In the genomic region with DNA sequence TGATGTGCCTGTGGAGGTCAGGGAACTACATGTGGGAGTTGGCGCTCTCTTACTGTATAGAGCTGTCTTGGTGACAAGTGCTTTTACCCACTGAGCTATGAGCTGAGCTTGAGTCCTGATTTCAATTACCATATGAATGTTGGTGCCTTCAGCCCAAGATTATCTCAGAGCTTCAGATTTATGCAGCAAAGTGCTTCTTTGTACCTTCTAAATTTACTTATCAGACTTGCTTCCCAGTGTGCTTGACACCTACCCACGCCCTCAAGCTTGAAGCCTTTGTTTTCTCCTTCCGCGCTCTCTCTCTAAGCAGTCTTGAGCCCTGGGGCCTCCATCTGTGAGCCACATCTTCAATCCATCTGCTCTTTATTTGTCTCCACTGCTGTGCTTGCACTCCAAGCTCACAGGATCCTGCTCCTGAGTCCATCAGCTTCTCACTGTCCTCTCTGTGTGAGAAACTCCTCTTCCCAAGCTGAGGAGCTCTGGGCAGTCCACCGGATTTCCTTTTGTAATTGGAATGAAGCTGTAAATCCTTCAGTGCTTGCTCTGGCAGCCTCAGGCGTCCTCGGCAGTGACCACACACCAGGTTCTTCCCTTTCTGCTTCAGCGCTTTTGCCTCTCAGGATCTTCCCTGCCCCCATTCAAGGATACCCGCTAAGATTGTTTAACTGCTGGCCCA, we compare ENCODE assay signal across 8 mouse cellular contexts. TPM values are rescaled to one million over a fixed set of nuclear protein-coding genes. Genes with fewer than 3 reads are reported as not detected.
DNase-seq lines count a peak whose midpoint lies in the region; ATAC-seq and TF ChIP-seq lines count a peak whose summit lies in the region.

No protein-coding gene starts in this region.

- in situ Hi-C loops in Patski (cut with MboI; ENCODE audit: low pct_unique_long_range_greater_than_20kb), result no loop called here

- no peaks in the 10 kb centered on the region for H3K27me3 ChIP-seq in Patski
- H3K27me3 ChIP-seq in embryonic facial prominence, embryonic 12.5 days, result no peaks in the 10 kb centered on the region
- no peaks in the 10 kb centered on the region for H3K27me3 ChIP-seq in hindbrain, embryonic 11.5 days (ENCODE audit: control insufficient read depth, insufficient read depth, low read length)
- no peaks in the 10 kb centered on the region for H3K27me3 ChIP-seq in midbrain, postnatal 0 days (ENCODE audit: insufficient read depth, low read length)

- peak overlapping the region; percentile 59 for H3K27ac ChIP-seq in embryonic facial prominence, embryonic 12.5 days
- H3K27ac ChIP-seq in hindbrain, embryonic 11.5 days (ENCODE audit: low read depth, low read length), result peak overlapping the region; percentile 77
- H3K27ac ChIP-seq in left cerebral cortex, adult 2 months, result peak overlapping the region; percentile 79
- peak overlapping the region; percentile 57 for H3K27ac ChIP-seq in midbrain, postnatal 0 days (ENCODE audit: low read depth, low read length)

- WGBS in embryonic facial prominence, embryonic 12.5 days, result 13% methylated on average over 9 of the region's 9 CpGs
- WGBS in hindbrain, embryonic 11.5 days, result 7% methylated on average over 9 of the region's 9 CpGs
- WGBS in midbrain, postnatal 0 days, result 12% methylated on average over 9 of the region's 9 CpGs

- H3K4me2 ChIP-seq in embryonic facial prominence, embryonic 12.5 days (replicated peaks), result peak overlapping the region; percentile 13; the same call in 1 of the 2 replicates
- H3K4me2 ChIP-seq in hindbrain, embryonic 11.5 days (replicated peaks; ENCODE audit: low read depth, low read length), result no peak overlapping the region
- H3K4me2 ChIP-seq in midbrain, postnatal 0 days (ENCODE audit: low read depth, low read length, poor library complexity, severe bottlenecking), result 0 out of 2 replicates have a peak overlapping the region, but pooled peaks have one; percentile 12

- H3K9me3 ChIP-seq in embryonic facial prominence, embryonic 12.5 days, result no peaks in the 10 kb centered on the region
- H3K9me3 ChIP-seq in hindbrain, embryonic 11.5 days (ENCODE audit: control insufficient read depth, low read length), result no peaks in the 10 kb centered on the region
- no peaks in the 10 kb centered on the region for H3K9me3 ChIP-seq in midbrain, postnatal 0 days (ENCODE audit: low read length)

- no peaks in the 10 kb centered on the region for H3K36me3 ChIP-seq in embryonic facial prominence, embryonic 12.5 days
- no peaks in the 10 kb centered on the region for H3K36me3 ChIP-seq in hindbrain, embryonic 11.5 days (ENCODE audit: control insufficient read depth, insufficient read depth, low read length)
- no peaks in the 10 kb centered on the region for H3K36me3 ChIP-seq in midbrain, postnatal 0 days (ENCODE audit: insufficient read depth, low read length)

- H3K4me3 ChIP-seq in embryonic facial prominence, embryonic 12.5 days, result no peak overlapping the region
- no peak overlapping the region for H3K4me3 ChIP-seq in hindbrain, embryonic 11.5 days (ENCODE audit: low read depth, low read length)
- no peak overlapping the region for H3K4me3 ChIP-seq in left cerebral cortex, adult 2 months
- no peak overlapping the region for H3K4me3 ChIP-seq in midbrain, postnatal 0 days (ENCODE audit: low read depth, low read length)

- no peak for TF ChIP-seq CTCF in Patski (IDR thresholded peaks at IDR 0.05)
- TF ChIP-seq CTCF in left cerebral cortex, adult 2 months (IDR thresholded peaks at IDR 0.05), result no peak
- no peak for TF ChIP-seq CTCF in midbrain, postnatal 0 days (IDR thresholded peaks at IDR 0.05)

- H3K9ac ChIP-seq in embryonic facial prominence, embryonic 12.5 days, result no peak overlapping the region
- H3K9ac ChIP-seq in hindbrain, embryonic 11.5 days (ENCODE audit: low read depth, low read length), result no peak overlapping the region
- 0 out of 2 replicates have a peak overlapping the region, but pooled peaks have one; percentile 24 for H3K9ac ChIP-seq in midbrain, postnatal 0 days (replicated peaks; ENCODE audit: low read length, poor library complexity, severe bottlenecking)

- CTCF ChIA-PET in Patski (lab: Charles Lee), result interaction anchor here (0.8 to 1.3 kb wide), 2 partner anchors 29 to 498 kb away, joined by 3 read pairs; no protein-coding TSS in a partner anchor

- H3K4me1 ChIP-seq in embryonic facial prominence, embryonic 12.5 days, result peaks cover 29% of the 10 kb centered on the region
- peaks cover 11% of the 10 kb centered on the region for H3K4me1 ChIP-seq in hindbrain, embryonic 11.5 days (replicated peaks; ENCODE audit: control insufficient read depth, insufficient read depth, low read length)
- H3K4me1 ChIP-seq in midbrain, postnatal 0 days (ENCODE audit: insufficient read depth, low read length), result peaks cover 7% of the 10 kb centered on the region; the same call in 1 of the 2 replicates

- POLR2A ChIA-PET in Patski (lab: Charles Lee), result no interaction called here

- peak; percentile 53 for ATAC-seq in Patski
- no peak for ATAC-seq in embryonic facial prominence, embryonic 12.5 days (ENCODE audit: insufficient number of reproducible peaks, insufficient read depth, low FRiP score, low TSS enrichment)
- peak; percentile 64 for ATAC-seq in hindbrain, embryonic 11.5 days (ENCODE audit: low FRiP score)
- ATAC-seq in midbrain, postnatal 0 days (ENCODE audit: low FRiP score), result peak; percentile 52

- DNase-seq in 3T3-L1 (ENCODE audit: low read depth, low spot score), result peak; percentile 54
- DNase-seq in Patski (ENCODE audit: low read depth, low spot score), result no peak
- peak; percentile 67 for DNase-seq in hindbrain, embryonic 11.5 days (ENCODE audit: low spot score)
- peak; percentile 42 to 44 for DNase-seq in left cerebral cortex, adult 2 months (ENCODE audit: extremely low spot score in 1 of 2, low spot score in 2 of 2)
- peak; percentile 60 for DNase-seq in midbrain, postnatal 0 days (ENCODE audit: low spot score)
- no peak for DNase-seq in natural killer cell, adult 2 months (ENCODE audit: low spot score in 2 of 2)
- DNase-seq in thymus, postnatal 14 days, result no peak

- intact Hi-C loops in left cerebral cortex, adult 2 months (cut with DNase I), result loop anchor here (1.0 kb wide), 1 partner anchor 21 kb away; no protein-coding TSS in a partner anchor

RNA-seq across cellular contexts. Expression of a gene that starts 55.4 kb away (rescaled TPM):
- polyA plus RNA-seq in Patski (2021), result 21.7 TPM
- 5.3 and 6.1 TPM in 2 replicates for polyA plus RNA-seq in embryonic facial prominence, embryonic 12.5 days (2016; fragmentation: Nextera tagmentation; extraction: Ambion mirVana)
- polyA plus RNA-seq in hindbrain, embryonic 11.5 days (2014; fragmentation: Nextera tagmentation; extraction: Ambion mirVana), result 5.3 and 8.0 TPM in 2 replicates
- 10 to 100 TPM; 63.5 to 73.9 TPM for total RNA-seq in left cerebral cortex, adult 2 months (2021)
- 25.9 and 42.3 TPM in 2 replicates for total RNA-seq in midbrain, postnatal 0 days (2014; rRNA removed)
- polyA plus RNA-seq in midbrain, postnatal 0 days (2015; fragmentation: Nextera tagmentation; extraction: Ambion mirVana), result 4.2 and 4.7 TPM in 2 replicates

Comparison
In these comparisons a context has a peak if more than half of its experiments do, and no peak if none do; other contexts are left out.
1. DNase-seq: peak in 3T3-L1 (single experiment), hindbrain, embryonic 11.5 days (single experiment), left cerebral cortex, adult 2 months (2 of 2) and midbrain, postnatal 0 days (single experiment); none in Patski (single experiment), natural killer cell, adult 2 months (0 of 2) and thymus, postnatal 14 days (single experiment).
2. Peak in every context shown above with its lines, with median percentiles within 50 percentile points of each other: H3K27ac ChIP-seq.